Mouse (Mus musculus) megakaryocyte progenitor cell, adult 5-6 weeks (primary cell): ENCODE data around the gene Me3. TPM values are rescaled to one million over a fixed set of nuclear protein-coding genes. Genes with fewer than 3 reads are reported as not detected.
"Not testable (repeated sequence)": the region's sequence is repeated elsewhere in the genome, so short reads cannot be mapped to it uniquely, and the experiment has no call there.

Experiments used
- ATAC-seq: replicated peaks from 2 replicates; pipeline ENCODE4 v1.8.0; 2016; ENCODE audit warnings: mild to moderate bottlenecking, moderate TSS enrichment, inconsistent platforms; ENCODE audit not compliant: poor library complexity
- total RNA-seq, 2 experiments: library from RNA; stranded (forward) in 1 of 2; stranded (reverse) in 1 of 2; fragments of 157-497, 149-512 nt in 1 of 2; fragments of 200-1000 nt in 1 of 2; gene quantifications; 2 replicates each; pipeline versions ENCODE4 v1.2.3 to v1.2.4; 2015 to 2017

The Me3 gene
- total RNA-seq, 2 experiments from 2014 or later: not detected

- no peak for ATAC-seq
Observed at GRCm38 (mm10) chr7:89726712-89727111, 94.5 kb downstream of the Me3 start.

GRCm38 (mm10) chr7:89727615-89728014 lies 95.4 kb downstream of the Me3 start:
- no peak for ATAC-seq

GRCm38 (mm10) chr7:89728393-89728792 lies 96.2 kb downstream of the Me3 start:
- ATAC-seq: no peak

- ATAC-seq: no peak
Observed at GRCm38 (mm10) chr7:89730514-89730913, 98.3 kb downstream of the Me3 start.

- ATAC-seq: not testable (repeated sequence)
Observed at GRCm38 (mm10) chr7:89731115-89731514, 98.9 kb downstream of the Me3 start.

- ATAC-seq: no peak
Observed at GRCm38 (mm10) chr7:89748415-89748814, 116.2 kb downstream of the Me3 start.

- ATAC-seq: no peak
Observed at GRCm38 (mm10) chr7:89749183-89749582, 117.0 kb downstream of the Me3 start.

GRCm38 (mm10) chr7:89766678-89767508 lies 134.7 kb downstream of the Me3 start:
- ATAC-seq: no peak

GRCm38 (mm10) chr7:89769106-89769896 lies 137.1 kb downstream of the Me3 start:
- ATAC-seq: no peak

GRCm38 (mm10) chr7:89770021-89770420 lies 137.8 kb downstream of the Me3 start:
- ATAC-seq: no peak

- no peak for ATAC-seq
Observed at GRCm38 (mm10) chr7:89772906-89773305, 140.7 kb downstream of the Me3 start.

GRCm38 (mm10) chr7:89773352-89773921 lies 141.2 kb downstream of the Me3 start:
- no peak for ATAC-seq

GRCm38 (mm10) chr7:89773926-89774325 lies 141.7 kb downstream of the Me3 start:
- ATAC-seq: no peak

- ATAC-seq: no peak
Observed at GRCm38 (mm10) chr7:89775848-89776247, 143.7 kb downstream of the Me3 start.

- no peak for ATAC-seq
Observed at GRCm38 (mm10) chr7:89781391-89781790, 149.2 kb downstream of the Me3 start.

- ATAC-seq: no peak
Observed at GRCm38 (mm10) chr7:89787735-89788134, 155.5 kb downstream of the Me3 start.

- ATAC-seq: no peak
Observed at GRCm38 (mm10) chr7:89792576-89792975, 160.4 kb downstream of the Me3 start.

GRCm38 (mm10) chr7:89795366-89795765 lies 163.2 kb downstream of the Me3 start:
- no peak for ATAC-seq

- ATAC-seq: no peak
Observed at GRCm38 (mm10) chr7:89796351-89796801, 164.2 kb downstream of the Me3 start.

- ATAC-seq: no peak
Observed at GRCm38 (mm10) chr7:89798358-89799020, 166.3 kb downstream of the Me3 start.

- ATAC-seq: no peak
Observed at GRCm38 (mm10) chr7:89802447-89802846, 170.3 kb downstream of the Me3 start.
